Mouse (Mus musculus): ENCODE results near the gene Crispld2.

Crispld2 gene

GRCm38 (mm10) chr8:119992249-119992648, at the start of gene Crispld2:
Gene Crispld2 (plus strand): TSS chr8:119992438.
- DNase-seq = peak; percentile 96

- no peak for DNase-seq
These were observed 48.6 kb upstream of the Crispld2 start for GRCm38 (mm10) chr8:119943616-119944015.

- DNase-seq = peak; percentile 77
These were observed 48.0 kb upstream of the Crispld2 start for GRCm38 (mm10) chr8:119944096-119944811.

- no peak for DNase-seq
These were observed 45.8 kb upstream of the Crispld2 start for GRCm38 (mm10) chr8:119946326-119946865.

- DNase-seq = no peak
These were observed 44.6 kb upstream of the Crispld2 start for GRCm38 (mm10) chr8:119947653-119948052.

- DNase-seq = no peak
These were observed 43.9 kb upstream of the Crispld2 start for GRCm38 (mm10) chr8:119948340-119948739.

GRCm38 (mm10) chr8:119952282-119952681, 40.0 kb upstream of the Crispld2 start:
- no peak for DNase-seq

DNA sequence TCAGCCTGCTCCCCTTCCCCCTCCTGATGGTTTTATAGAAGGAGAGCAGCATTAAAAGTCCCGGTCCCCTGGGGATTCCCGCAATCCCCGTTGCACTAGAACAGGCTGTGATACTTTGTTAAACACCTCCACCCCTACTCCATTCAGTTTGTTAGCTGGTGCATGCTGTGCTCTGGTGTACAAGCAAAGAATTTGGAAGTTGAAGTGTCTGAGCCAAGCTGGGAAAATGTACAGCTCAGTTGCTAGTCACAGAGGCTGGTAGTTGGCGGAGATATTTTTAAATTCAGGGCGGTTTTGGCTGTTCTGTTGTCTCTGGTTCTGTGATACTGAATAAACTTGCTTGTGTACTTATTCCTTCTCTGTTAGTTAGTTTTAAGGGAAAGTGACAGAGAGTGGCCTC, 39.5 kb upstream of the Crispld2 start:
- DNase-seq = no peak

GRCm38 (mm10) chr8:119955333-119955732, 36.9 kb upstream of the Crispld2 start:
- no peak for DNase-seq

DNA sequence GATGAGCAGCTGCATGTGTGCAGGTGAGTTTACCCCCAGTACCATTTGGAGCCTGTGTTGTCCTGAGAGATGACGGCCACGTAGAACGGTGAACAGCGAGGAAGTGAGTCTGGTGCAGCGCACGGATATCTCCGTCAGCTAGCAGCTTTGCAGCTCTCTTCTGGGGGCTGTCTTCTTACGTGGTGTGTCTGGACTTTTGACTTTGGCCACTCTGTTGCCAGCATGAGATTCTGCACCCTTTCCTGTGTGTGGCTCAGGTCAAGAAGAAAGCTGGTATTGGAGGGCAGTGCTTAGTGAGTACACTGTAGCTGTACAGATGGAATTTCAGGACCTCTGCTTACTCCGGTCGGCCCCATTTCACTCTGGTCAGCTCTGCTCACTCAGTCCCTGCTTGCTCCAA, 34.2 kb upstream of the Crispld2 start:
- DNase-seq = no peak

GRCm38 (mm10) chr8:119960531-119961104, 31.6 kb upstream of the Crispld2 start:
- DNase-seq = no peak

DNA sequence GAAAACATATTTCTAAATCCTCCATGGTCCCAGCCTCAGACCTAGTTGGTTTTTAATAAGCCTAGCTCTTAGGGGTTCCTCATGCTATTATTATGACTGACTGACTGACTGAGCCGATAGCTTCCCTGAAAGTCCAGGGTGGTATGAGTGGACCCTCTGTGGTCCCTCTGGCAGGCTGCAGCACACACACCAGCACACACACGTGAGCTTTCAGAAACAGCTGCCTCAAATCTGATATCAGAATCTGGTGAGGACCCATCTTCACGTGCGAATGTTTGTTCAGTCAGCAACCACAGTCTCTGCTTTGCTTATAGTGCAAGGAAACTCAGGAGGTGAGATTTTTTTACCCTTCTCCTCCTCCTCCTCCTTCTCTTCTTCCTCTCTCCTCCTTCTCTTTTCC, 27.4 kb upstream of the Crispld2 start:
- no peak for DNase-seq

DNA sequence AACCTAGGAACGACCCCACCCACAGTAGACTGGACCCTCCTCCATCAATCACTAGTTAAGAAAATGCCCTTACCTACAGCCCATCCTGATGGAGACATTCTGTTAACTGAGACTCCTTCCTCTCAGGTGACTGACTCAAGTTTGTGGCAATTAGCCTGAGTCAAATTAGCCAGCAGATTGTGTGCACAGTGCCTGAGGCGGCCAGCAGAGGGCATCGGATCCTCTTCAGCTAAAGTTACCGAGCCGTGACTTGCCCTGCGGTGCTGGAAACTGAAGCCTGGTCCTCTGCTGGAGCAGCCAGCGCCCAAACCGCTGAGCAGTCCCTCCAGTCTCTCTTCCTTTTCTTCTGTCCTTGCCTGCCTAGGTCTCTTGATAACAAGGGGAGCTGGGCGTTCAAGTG, 24.8 kb upstream of the Crispld2 start:
- DNase-seq = no peak

DNA sequence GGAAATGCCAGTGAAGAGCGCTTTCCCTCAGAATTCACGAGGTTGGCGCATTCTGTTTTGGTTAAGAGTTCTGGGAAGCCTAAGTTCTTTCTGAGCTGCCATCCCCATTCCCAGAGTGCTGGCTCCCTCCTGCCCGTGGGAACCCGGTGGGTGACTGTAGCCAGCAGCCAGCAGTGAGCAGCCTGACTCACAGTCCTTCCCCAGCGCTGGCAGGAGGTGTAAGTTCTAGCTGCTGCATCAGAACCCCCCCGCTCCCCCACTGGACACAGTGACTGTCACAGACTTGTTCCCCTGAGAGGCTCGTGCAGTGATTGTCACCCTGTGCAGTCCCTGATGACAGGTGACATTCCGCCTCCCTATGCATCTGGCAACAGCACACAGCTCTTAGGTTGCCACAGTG, 22.1 kb upstream of the Crispld2 start:
- no peak for DNase-seq

DNA sequence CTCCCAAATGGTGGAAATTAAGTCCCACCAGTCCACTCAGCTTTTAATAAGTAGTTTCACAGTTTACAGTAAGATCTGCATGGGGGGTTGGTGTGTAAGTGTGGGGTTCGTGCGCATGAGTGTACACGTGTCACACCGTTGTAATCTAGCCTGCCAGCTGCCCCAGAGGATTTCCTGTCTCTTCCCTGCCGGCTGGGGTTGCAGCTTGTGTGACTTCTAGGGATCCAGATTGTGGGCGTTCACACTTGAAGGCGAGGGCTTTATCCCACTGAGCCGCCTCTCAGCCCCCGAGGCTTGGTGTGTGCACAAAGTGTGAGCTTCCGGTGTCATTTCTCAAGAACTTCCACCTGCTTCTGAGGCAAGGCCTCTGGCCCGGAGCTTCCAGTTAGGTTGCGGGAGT, 19.7 kb upstream of the Crispld2 start:
- DNase-seq = peak; percentile 27

DNA sequence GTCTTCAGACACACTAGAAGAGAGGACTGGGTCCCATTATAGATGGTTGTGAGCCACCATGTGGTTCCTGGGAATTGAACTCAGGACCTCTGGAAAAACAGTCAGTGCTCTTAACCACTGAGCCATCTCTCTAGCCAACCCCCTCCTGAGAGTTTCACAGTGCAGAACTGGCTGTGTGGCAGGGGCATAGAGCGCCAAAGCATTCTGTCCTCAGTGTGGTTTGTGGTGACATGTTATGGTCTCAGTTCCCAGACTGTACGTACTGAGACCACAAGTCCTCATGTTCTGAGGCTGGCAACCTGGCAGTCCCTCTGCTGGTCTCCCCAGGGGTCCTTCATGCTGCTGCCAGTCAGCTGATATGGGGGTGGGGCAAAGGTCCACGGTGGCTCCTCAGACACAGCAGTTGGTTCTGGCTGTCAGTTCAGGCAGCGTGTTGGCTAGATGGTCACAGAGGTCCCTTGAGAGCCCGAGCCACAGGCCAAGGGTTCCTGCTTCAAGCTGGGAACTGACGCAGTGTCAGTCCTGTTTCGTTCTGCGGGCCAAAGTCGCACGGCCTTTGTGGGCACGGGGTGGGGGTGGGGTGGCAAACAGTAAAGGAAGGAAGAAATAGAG, 13.4 kb upstream of the Crispld2 start:
- no peak for DNase-seq

DNA sequence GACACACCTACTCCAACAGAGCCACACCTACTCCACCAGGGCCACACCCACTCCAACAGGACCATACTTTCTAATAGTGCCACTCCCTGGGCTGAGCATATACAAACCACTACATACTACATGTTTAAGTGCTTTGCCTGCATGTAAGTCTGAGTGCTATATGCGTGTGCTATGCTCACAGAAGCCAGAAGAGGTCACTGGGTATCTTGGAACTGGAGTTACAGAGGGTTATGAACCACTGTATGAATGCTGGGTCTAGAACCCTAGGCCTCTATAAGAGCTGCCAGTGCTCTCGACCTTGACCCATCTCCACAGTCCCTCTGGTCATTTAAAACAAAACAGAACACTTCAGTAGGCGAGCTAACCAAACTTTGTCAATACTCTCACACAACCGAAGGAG, 11.0 kb upstream of the Crispld2 start:
- DNase-seq = no peak

GRCm38 (mm10) chr8:119984085-119984484, 8.2 kb upstream of the Crispld2 start:
- DNase-seq = no peak

DNA sequence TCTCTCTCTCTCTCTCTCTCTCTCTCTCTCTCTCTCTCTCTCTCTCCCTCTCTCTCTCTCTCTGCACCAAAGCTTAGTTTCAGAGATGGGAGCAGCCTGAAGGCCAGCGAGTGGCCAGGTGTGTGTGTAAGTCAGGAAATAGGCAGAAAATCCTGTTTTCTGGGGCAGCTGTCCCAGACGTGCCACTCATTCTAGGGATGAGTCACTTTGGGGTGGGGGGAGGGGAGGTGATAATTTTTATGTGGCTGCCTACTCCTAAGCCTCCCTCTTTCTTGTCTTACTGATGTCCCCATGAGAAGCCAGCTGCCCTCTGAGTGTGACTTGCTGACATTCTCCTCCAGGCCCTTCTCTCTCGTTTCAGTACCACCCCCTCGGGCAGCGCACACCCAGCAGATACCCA, 6.1 kb upstream of the Crispld2 start:
- no peak for DNase-seq

DNA sequence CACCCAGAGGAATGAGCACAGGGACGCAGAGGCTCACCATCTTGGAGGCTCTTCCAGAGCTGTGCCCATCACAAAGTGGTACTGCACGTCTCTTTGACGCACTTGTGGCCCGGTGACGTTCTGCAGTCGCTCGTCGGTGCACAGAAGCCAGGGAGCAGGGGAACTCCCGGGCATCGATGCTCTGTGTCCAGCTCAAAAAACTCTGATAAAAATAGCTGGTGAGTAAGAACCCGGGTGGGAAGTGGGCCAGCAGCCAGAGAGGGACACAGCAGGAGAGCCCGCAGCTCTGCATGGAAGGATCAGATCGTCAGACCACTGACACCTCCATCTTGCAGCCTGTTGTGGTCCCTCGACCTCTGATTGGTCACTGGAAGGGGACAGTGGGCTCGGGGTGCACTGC, 4.2 kb upstream of the Crispld2 start:
- no peak for DNase-seq

DNA sequence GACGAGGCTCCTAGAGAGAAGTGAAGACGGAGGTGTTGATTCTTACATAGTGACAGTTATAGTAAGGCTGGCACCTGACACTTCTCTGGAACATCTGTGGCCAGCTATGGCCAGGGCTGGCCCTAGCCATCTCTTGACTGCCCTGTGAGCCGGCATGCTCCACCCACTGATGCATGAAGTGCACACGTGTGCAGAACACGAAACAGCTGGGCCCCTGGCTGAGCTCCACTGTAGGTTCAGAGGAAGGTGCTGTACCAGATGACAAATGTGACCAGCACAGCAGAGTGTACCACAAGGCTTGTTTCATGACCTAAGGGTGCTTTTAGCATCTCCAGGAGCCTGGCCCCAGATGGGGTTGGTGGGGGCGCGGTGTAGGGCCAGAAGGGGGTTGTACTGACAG, 1.9 kb downstream of the Crispld2 start:
- DNase-seq = no peak

- peak; percentile 47 for DNase-seq
These were observed 2.3 kb downstream of the Crispld2 start for GRCm38 (mm10) chr8:119994556-119994955.

DNA sequence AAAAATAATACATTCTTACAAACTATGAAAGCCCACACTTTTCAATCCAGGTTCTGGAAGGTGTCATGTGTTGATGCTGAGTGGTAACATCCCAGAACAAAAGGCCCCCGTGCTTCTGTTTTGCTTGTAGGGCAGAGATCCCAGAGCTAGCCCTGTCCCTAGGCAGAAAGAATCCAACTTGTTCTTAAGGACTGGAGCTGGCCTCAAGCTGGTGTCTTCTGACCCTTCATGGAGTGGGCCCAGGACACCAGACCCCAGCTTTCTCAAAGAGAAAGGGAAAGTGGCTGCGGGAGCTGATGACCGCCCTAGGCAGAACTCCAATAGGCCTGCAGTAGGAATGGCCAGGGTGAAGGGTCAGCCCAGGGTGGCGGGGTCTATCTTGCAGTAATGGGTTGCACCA, 5.0 kb downstream of the Crispld2 start:
- no peak for DNase-seq

GRCm38 (mm10) chr8:120000461-120000860, 8.2 kb downstream of the Crispld2 start:
- DNase-seq = no peak

All from embryo, embryonic 11 days (tissue).